Mouse (Mus musculus): ENCODE measurements around the gene Kat6b. TPM values are rescaled to one million over a fixed set of nuclear protein-coding genes. Genes with fewer than 3 reads are reported as not detected.

Kat6b gene
- polyA plus RNA-seq, 1 experiment from 2014 or later, result 13.5 TPM

- peaks cover 6% of the 10 kb centered on the region for H3K4me1 ChIP-seq (ENCODE audit: control insufficient read depth, insufficient read depth, low read length)
- 0 out of 2 replicates have a peak, but pooled peaks cover 2% of the 10 kb centered on the region for H3K36me3 ChIP-seq (ENCODE audit: control insufficient read depth, insufficient read depth, low read length)
- H3K9ac ChIP-seq (ENCODE audit: low read length), result no peak overlapping the region
- WGBS, result 70% methylated on average over 3 of the region's 3 CpGs
- no peak for DNase-seq (ENCODE audit: low spot score, missing footprints)
- no peak overlapping the region for H3K27ac ChIP-seq (ENCODE audit: low read depth, low read length)
- peaks cover 3% of the 10 kb centered on the region; the same call in 1 of the 2 replicates for H3K9me3 ChIP-seq (ENCODE audit: control insufficient read depth, low read length)
- no peak overlapping the region for H3K4me2 ChIP-seq
- H3K27me3 ChIP-seq (ENCODE audit: control insufficient read depth, insufficient read depth, low read length), result no peaks in the 10 kb centered on the region
- ATAC-seq (ENCODE audit: low FRiP score), result no peak
- H3K4me3 ChIP-seq (ENCODE audit: low read depth, low read length), result no peak overlapping the region
Measured at GRCm38 (mm10) chr14:21540361-21540760, 59.1 kb downstream of the Kat6b start.

- no peak for DNase-seq (ENCODE audit: low spot score, missing footprints)
- Histone ChIP-seq H3K4me1 (ENCODE audit: control insufficient read depth, insufficient read depth, low read length) (peaks cover 32% of the 10 kb centered on the region), H3K36me3 (ENCODE audit: control insufficient read depth, insufficient read depth, low read length) (0 out of 2 replicates have a peak, but pooled peaks cover 2% of the 10 kb centered on the region), H3K4me3 (ENCODE audit: low read depth, low read length) (no peak overlapping the region), H3K27ac (ENCODE audit: low read depth, low read length) (peak overlapping the region; percentile 8; the same call in 1 of the 2 replicates), H3K9me3 (ENCODE audit: control insufficient read depth, low read length) (peaks cover 3% of the 10 kb centered on the region; the same call in 1 of the 2 replicates), H3K9ac (ENCODE audit: low read length) (no peak overlapping the region), H3K27me3 (ENCODE audit: control insufficient read depth, insufficient read depth, low read length) (no peaks in the 10 kb centered on the region), H3K4me2 (no peak overlapping the region)
- 78% methylated on average over 4 of the region's 4 CpGs for WGBS
- ATAC-seq (ENCODE audit: low FRiP score), result no peak
Measured at GRCm38 (mm10) chr14:21545529-21545928, 64.3 kb downstream of the Kat6b start.

GRCm38 (mm10) chr14:21546351-21546750 lies 65.1 kb downstream of the Kat6b start:
- H3K9me3 ChIP-seq (ENCODE audit: control insufficient read depth, low read length), result peaks cover under 1% of the 10 kb centered on the region; the same call in 1 of the 2 replicates
- H3K9ac ChIP-seq (ENCODE audit: low read length), result no peak overlapping the region
- 0 out of 2 replicates have a peak, but pooled peaks have one; percentile 46 for ATAC-seq (ENCODE audit: low FRiP score)
- H3K4me1 ChIP-seq (ENCODE audit: control insufficient read depth, insufficient read depth, low read length), result peaks cover 32% of the 10 kb centered on the region
- WGBS, result 43% methylated on average over 3 of the region's 3 CpGs
- H3K4me2 ChIP-seq, result no peak overlapping the region
- DNase-seq (ENCODE audit: low spot score, missing footprints), result no peak
- 0 out of 2 replicates have a peak, but pooled peaks cover 1% of the 10 kb centered on the region for H3K36me3 ChIP-seq (ENCODE audit: control insufficient read depth, insufficient read depth, low read length)
- no peak overlapping the region for H3K4me3 ChIP-seq (ENCODE audit: low read depth, low read length)
- H3K27ac ChIP-seq (ENCODE audit: low read depth, low read length), result peak overlapping the region; percentile 45; the same call in 1 of the 2 replicates
- H3K27me3 ChIP-seq (ENCODE audit: control insufficient read depth, insufficient read depth, low read length), result no peaks in the 10 kb centered on the region

GRCm38 (mm10) chr14:21547297-21547696 lies 66.1 kb downstream of the Kat6b start:
- ATAC-seq (ENCODE audit: low FRiP score) (no peak), DNase-seq (ENCODE audit: low spot score, missing footprints) (peak; percentile 90)
- peaks cover 32% of the 10 kb centered on the region for H3K4me1 ChIP-seq (ENCODE audit: control insufficient read depth, insufficient read depth, low read length)
- no peak overlapping the region for H3K4me3 ChIP-seq (ENCODE audit: low read depth, low read length)
- H3K9me3 ChIP-seq (ENCODE audit: control insufficient read depth, low read length), result no peaks in the 10 kb centered on the region
- WGBS, result 43% methylated on average over 7 of the region's 7 CpGs
- H3K4me2 ChIP-seq, result no peak overlapping the region
- H3K9ac ChIP-seq (ENCODE audit: low read length), result no peak overlapping the region
- no peaks in the 10 kb centered on the region for H3K27me3 ChIP-seq (ENCODE audit: control insufficient read depth, insufficient read depth, low read length)
- H3K36me3 ChIP-seq (ENCODE audit: control insufficient read depth, insufficient read depth, low read length), result no peaks in the 10 kb centered on the region
- H3K27ac ChIP-seq (ENCODE audit: low read depth, low read length), result peak overlapping the region; percentile 2

- no peaks in the 10 kb centered on the region for H3K9me3 ChIP-seq (ENCODE audit: control insufficient read depth, low read length)
- H3K4me2 ChIP-seq, result no peak overlapping the region
- no peak overlapping the region for H3K4me3 ChIP-seq (ENCODE audit: low read depth, low read length)
- H3K27ac ChIP-seq (ENCODE audit: low read depth, low read length), result peak overlapping the region; percentile 2
- ATAC-seq (ENCODE audit: low FRiP score), result no peak
- H3K36me3 ChIP-seq (ENCODE audit: control insufficient read depth, insufficient read depth, low read length), result no peaks in the 10 kb centered on the region
- H3K4me1 ChIP-seq (ENCODE audit: control insufficient read depth, insufficient read depth, low read length), result peaks cover 32% of the 10 kb centered on the region
- no peak overlapping the region for H3K9ac ChIP-seq (ENCODE audit: low read length)
- DNase-seq (ENCODE audit: low spot score, missing footprints), result no peak
- WGBS, result 43% methylated on average over 3 of the region's 3 CpGs
- H3K27me3 ChIP-seq (ENCODE audit: control insufficient read depth, insufficient read depth, low read length), result no peaks in the 10 kb centered on the region
Measured at GRCm38 (mm10) chr14:21547965-21548364, 66.7 kb downstream of the Kat6b start.

GRCm38 (mm10) chr14:21548952-21549607 lies 67.8 kb downstream of the Kat6b start:
- whole genome bisulfite sequencing, result 84% methylated on average over 6 of the region's 6 CpGs
- Histone ChIP-seq H3K9me3 (ENCODE audit: control insufficient read depth, low read length) (no peaks in the 10 kb centered on the region), H3K9ac (ENCODE audit: low read length) (no peak overlapping the region), H3K4me2 (no peak overlapping the region), H3K4me3 (ENCODE audit: low read depth, low read length) (no peak overlapping the region), H3K4me1 (ENCODE audit: control insufficient read depth, insufficient read depth, low read length) (peaks cover 32% of the 10 kb centered on the region), H3K27ac (ENCODE audit: low read depth, low read length) (no peak overlapping the region), H3K27me3 (ENCODE audit: control insufficient read depth, insufficient read depth, low read length) (no peaks in the 10 kb centered on the region), H3K36me3 (ENCODE audit: control insufficient read depth, insufficient read depth, low read length) (no peaks in the 10 kb centered on the region)
- no peak for ATAC-seq (ENCODE audit: low FRiP score)
- no peak for DNase-seq (ENCODE audit: low spot score, missing footprints)

GRCm38 (mm10) chr14:21549608-21550115 lies 68.4 kb downstream of the Kat6b start:
- no peaks in the 10 kb centered on the region for H3K36me3 ChIP-seq (ENCODE audit: control insufficient read depth, insufficient read depth, low read length)
- H3K9ac ChIP-seq (ENCODE audit: low read length), result no peak overlapping the region
- no peaks in the 10 kb centered on the region for H3K9me3 ChIP-seq (ENCODE audit: control insufficient read depth, low read length)
- peaks cover 32% of the 10 kb centered on the region for H3K4me1 ChIP-seq (ENCODE audit: control insufficient read depth, insufficient read depth, low read length)
- ATAC-seq (ENCODE audit: low FRiP score) (no peak), DNase-seq (ENCODE audit: low spot score, missing footprints) (no peak)
- no peak overlapping the region for H3K4me3 ChIP-seq (ENCODE audit: low read depth, low read length)
- WGBS, result 94% methylated on average over 6 of the region's 6 CpGs
- no peak overlapping the region for H3K4me2 ChIP-seq
- H3K27me3 ChIP-seq (ENCODE audit: control insufficient read depth, insufficient read depth, low read length), result no peaks in the 10 kb centered on the region
- no peak overlapping the region for H3K27ac ChIP-seq (ENCODE audit: low read depth, low read length)

- 92% methylated on average over 7 of the region's 7 CpGs for WGBS
- ATAC-seq (ENCODE audit: low FRiP score), result no peak
Measured at GRCm38 (mm10) chr14:21550576-21550975, 69.3 kb downstream of the Kat6b start.

GRCm38 (mm10) chr14:21551655-21552054 lies 70.4 kb downstream of the Kat6b start:
- Histone ChIP-seq H3K9ac (ENCODE audit: low read length) (no peak overlapping the region), H3K4me2 (no peak overlapping the region), H3K36me3 (ENCODE audit: control insufficient read depth, insufficient read depth, low read length) (no peaks in the 10 kb centered on the region), H3K9me3 (ENCODE audit: control insufficient read depth, low read length) (no peaks in the 10 kb centered on the region), H3K4me3 (ENCODE audit: low read depth, low read length) (no peak overlapping the region), H3K27me3 (ENCODE audit: control insufficient read depth, insufficient read depth, low read length) (no peaks in the 10 kb centered on the region), H3K4me1 (ENCODE audit: control insufficient read depth, insufficient read depth, low read length) (peaks cover 17% of the 10 kb centered on the region), H3K27ac (ENCODE audit: low read depth, low read length) (no peak overlapping the region)
- DNase-seq (ENCODE audit: low spot score, missing footprints) (no peak), ATAC-seq (ENCODE audit: low FRiP score) (no peak)
- 90% methylated on average over 7 of the region's 7 CpGs for WGBS

More at GRCm38 (mm10) chr14:21550576-21550975, 69.3 kb downstream of the Kat6b start:
- Histone ChIP-seq H3K27ac (ENCODE audit: low read depth, low read length) (no peak overlapping the region), H3K9me3 (ENCODE audit: control insufficient read depth, low read length) (no peaks in the 10 kb centered on the region), H3K36me3 (ENCODE audit: control insufficient read depth, insufficient read depth, low read length) (no peaks in the 10 kb centered on the region), H3K27me3 (ENCODE audit: control insufficient read depth, insufficient read depth, low read length) (no peaks in the 10 kb centered on the region), H3K4me3 (ENCODE audit: low read depth, low read length) (no peak overlapping the region), H3K4me2 (no peak overlapping the region), H3K9ac (ENCODE audit: low read length) (no peak overlapping the region), H3K4me1 (ENCODE audit: control insufficient read depth, insufficient read depth, low read length) (peaks cover 25% of the 10 kb centered on the region)
- DNase-seq (ENCODE audit: low spot score, missing footprints), result no peak
